Mouse (Mus musculus) brain, embryonic 14.5 days (tissue): ENCODE results near the gene Morf4l2.

Experiments
- CTCF ChIP-seq: fragments of 200-500 bp; IDR thresholded peaks from 2 replicates; pipeline ENCODE4 v1.5.1; 2012; ENCODE audit warnings: inconsistent platforms, mild to moderate bottlenecking, moderate library complexity, borderline replicate concordance; ENCODE audit not compliant: insufficient read depth, insufficient read length; ENCODE audit errors: extremely low read depth
- POLR2A ChIP-seq: fragments of 200-500 bp; IDR thresholded peaks from 2 replicates; pipeline ENCODE4 v1.6.1; 2012; ENCODE audit warnings: mild to moderate bottlenecking, inconsistent platforms, borderline replicate concordance; ENCODE audit not compliant: poor library complexity, insufficient read depth, insufficient read length, severe bottlenecking; ENCODE audit errors: extremely low read depth

GRCm38 (mm10) chrX:136773035-136773434 is 29.5 kb upstream of the Morf4l2 start:
- TF ChIP-seq CTCF, result no peak
- no peak for TF ChIP-seq POLR2A
